Mouse (Mus musculus) cerebellum, adult 2 months (tissue): Measurements from ENCODE around the gene Lmntd1.

Experiments
- CTCF ChIP-seq: fragments of 200-500 bp; IDR thresholded peaks from 2 replicates; pipeline ENCODE4 v1.5.1; 2011; ENCODE audit warnings: low read depth, mild to moderate bottlenecking, control low read depth, low read length, moderate library complexity, borderline replicate concordance; ENCODE audit not compliant: insufficient read depth
- POLR2A ChIP-seq: fragments of 200-500 bp; IDR thresholded peaks from 2 replicates; pipeline ENCODE4 v1.6.1; 2011; ENCODE audit warnings: low read length, control low read depth, borderline replicate concordance; ENCODE audit not compliant: insufficient read depth

DNA sequence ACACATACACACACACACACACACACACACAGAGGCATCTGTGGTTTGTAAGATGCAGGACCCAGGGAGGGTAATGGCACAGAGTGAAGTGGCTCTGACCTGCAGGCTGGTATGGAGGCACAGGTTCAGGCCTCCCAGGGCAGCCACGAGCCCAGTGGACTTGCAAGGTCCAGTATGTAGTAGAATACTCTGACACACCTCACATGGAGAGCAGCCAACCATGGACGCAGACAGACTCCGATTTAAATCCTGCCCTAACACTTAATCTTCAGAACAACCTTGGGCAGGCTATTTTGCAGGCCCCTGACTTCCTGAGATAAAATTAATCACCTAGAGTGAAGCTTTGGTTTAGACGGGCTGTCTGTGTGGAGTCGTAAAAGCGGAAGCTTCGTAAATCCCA is 20.1 kb downstream of the Lmntd1 start:
- no peak for TF ChIP-seq CTCF
- TF ChIP-seq POLR2A, result no peak
